Mouse (Mus musculus) lung, embryonic 14.5 days (tissue): ENCODE measurements around the gene Pxk. TPM values are rescaled to one million over a fixed set of nuclear protein-coding genes. Genes with fewer than 3 reads are reported as not detected.

Source experiments
- ATAC-seq: fragments of 200-750 bp; cut with Nextera tagmentation; 2 replicates; pipeline ENCODE4 v1.8.0; 2017; ENCODE audit warnings: mild to moderate bottlenecking, moderate TSS enrichment, moderate library complexity; ENCODE audit not compliant: insufficient read depth
- DNase-seq: peaks from one replicate; pipeline ENCODE4 v3.0.0-alpha.2; 2015
- H3K27ac ChIP-seq: fragments of 300-500 bp; sonication (generic); 2 replicates; pipeline ENCODE4 v1.5.1; 2014; ENCODE audit warnings: low read depth, mild to moderate bottlenecking, moderate library complexity
- H3K27me3 ChIP-seq: fragments of 300-500 bp; sonication (generic); 2 replicates; pipeline ENCODE4 v1.6.1; 2014; ENCODE audit warnings: low read length, control low read depth; ENCODE audit not compliant: insufficient read depth
- H3K36me3 ChIP-seq: fragments of 300-500 bp; sonication (generic); 2 replicates; pipeline ENCODE4 v1.6.1; 2014; ENCODE audit warnings: control low read depth; ENCODE audit not compliant: insufficient read depth
- H3K4me1 ChIP-seq: fragments of 300-500 bp; sonication (generic); 2 replicates; pipeline ENCODE4 v1.6.1; 2014; ENCODE audit warnings: antibody characterized with exemption, control low read depth; ENCODE audit not compliant: insufficient read depth
- H3K4me2 ChIP-seq: fragments of 300-500 bp; sonication (generic); 2 replicates; pipeline ENCODE4 v1.6.1; 2014; ENCODE audit warnings: mild to moderate bottlenecking
- H3K4me3 ChIP-seq: fragments of 300-500 bp; sonication (generic); 2 replicates; pipeline ENCODE4 v1.5.1; 2014; ENCODE audit warnings: low read depth, low read length
- H3K9ac ChIP-seq: fragments of 300-500 bp; sonication (generic); 2 replicates; pipeline ENCODE4 v1.6.1; 2014
- H3K9me3 ChIP-seq: fragments of 300-500 bp; sonication (generic); 2 replicates; pipeline ENCODE4 v1.6.1; 2016; ENCODE audit warnings: low read depth, low read length, control low read depth
- CTCF ChIP-seq: IDR thresholded peaks from 2 replicates; pipeline ENCODE4 v1.5.1; 2016; ENCODE audit warnings: antibody characterized with exemption, low read depth
- WGBS: fragments of 180-500 bp; shearing (Covaris S2); extraction: QIAGEN DNeasy Blood & Tissue Kit; methylation state at CpG from one replicate; pipeline ENCODE4 v1.1.7; 2014; 5-methylcytosine and 5-hydroxymethylcytosine counted together
- polyA plus RNA-seq: library from polyadenylated mRNA; unstranded; fragments of >200 nt; fragmentation: Nextera tagmentation; extraction: Ambion mirVana; gene quantifications from 2 replicates; pipeline ENCODE4 v1.2.1, GENCODE M21; 2014

Gene Pxk
- polyA plus RNA-seq, 1 experiment from 2014 or later: 31.2 TPM

DNA sequence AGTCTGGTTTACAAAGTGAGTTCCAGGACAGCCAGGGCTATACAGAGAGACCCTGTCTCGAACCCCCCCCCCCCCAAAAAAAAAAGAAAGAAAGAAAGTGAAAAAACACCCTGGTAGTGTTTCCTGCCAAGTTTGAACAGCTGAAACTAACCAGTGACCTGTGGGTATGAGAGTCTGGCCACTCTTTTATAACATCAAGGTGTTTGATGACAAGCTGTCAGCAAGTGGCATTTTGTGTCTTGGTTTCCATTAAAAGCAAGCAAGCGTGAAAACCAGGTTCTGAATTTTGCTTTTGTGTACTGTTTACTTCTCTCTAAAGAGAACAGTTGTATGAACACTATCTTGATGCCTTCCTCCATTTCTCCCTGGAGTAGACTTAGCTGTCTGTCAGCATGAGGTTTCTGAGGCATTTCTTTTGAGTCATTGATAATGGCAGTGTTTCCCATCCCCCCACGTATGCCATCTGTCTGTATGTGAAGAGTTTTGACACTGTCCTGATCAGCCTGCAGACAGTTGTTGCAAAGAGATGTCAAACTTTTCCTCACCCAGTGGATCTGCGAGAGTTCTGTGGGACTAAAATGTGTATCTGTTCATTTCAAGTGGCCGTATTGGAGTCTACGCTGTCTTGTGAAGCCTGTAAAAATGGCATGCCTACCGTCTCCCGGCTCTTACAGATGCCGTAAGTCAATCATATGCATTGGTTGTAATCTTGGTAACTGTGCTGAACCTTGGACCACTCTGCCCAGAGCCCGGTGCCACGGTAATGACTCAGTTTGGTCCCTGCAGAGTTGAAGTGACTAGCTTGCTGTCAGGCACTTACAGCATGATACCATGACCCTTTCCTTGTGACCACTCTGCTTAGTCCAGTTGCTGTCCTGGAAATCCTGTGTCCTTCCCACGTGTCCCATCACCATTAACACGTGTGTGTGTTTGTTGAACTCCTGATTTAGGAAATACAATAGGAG lies 47.9 kb downstream of the Pxk start:
- H3K27ac ChIP-seq: no peak overlapping the region
- 80% methylated on average over 13 of the region's 13 CpGs for WGBS
- no peak overlapping the region for H3K4me3 ChIP-seq
- H3K4me1 ChIP-seq: no peaks in the 10 kb centered on the region
- H3K9me3 ChIP-seq: no peaks in the 10 kb centered on the region
- H3K4me2 ChIP-seq: no peak overlapping the region
- peaks cover 22% of the 10 kb centered on the region for H3K36me3 ChIP-seq
- H3K9ac ChIP-seq: no peak overlapping the region
- DNase-seq (no peak), ATAC-seq (no peak)
- TF ChIP-seq CTCF: no peak
- H3K27me3 ChIP-seq: no peaks in the 10 kb centered on the region

DNA sequence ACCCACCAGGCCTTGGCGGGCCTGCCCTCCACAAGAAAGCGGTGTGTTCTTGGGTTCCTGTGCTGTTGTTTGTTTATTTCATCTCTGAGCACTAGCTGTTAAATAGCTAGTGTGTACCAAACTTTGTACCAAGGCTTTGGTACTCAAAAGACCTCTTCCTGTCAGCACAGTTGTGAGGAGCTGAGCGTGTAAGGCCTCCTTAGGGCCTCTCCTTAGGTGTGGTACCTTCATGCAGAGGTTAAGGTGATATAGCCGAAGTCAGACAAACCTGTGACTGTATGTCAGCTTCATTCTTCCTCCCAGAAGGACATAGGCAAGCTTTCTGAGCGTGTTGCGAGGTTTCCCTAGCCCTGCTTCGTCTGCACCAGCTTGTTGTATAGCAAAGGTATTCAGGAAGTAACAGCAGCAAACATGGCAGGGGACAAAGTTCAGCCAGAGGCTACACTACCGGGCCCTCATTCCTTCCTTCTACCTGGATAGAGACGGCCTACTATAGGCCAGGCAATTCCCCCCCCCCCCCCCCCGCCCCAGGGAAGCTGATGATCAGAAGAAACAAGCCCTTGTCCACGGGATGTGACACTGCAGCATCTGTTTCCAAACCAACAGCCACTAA lies 48.7 kb downstream of the Pxk start:
- peaks cover 15% of the 10 kb centered on the region; the same call in 1 of the 2 replicates for H3K36me3 ChIP-seq
- H3K4me3 ChIP-seq: no peak overlapping the region
- no peak for TF ChIP-seq CTCF
- DNase-seq: no peak
- no peaks in the 10 kb centered on the region for H3K9me3 ChIP-seq
- H3K4me2 ChIP-seq: no peak overlapping the region
- 79% methylated on average over 10 of the region's 11 CpGs for WGBS
- H3K4me1 ChIP-seq: no peaks in the 10 kb centered on the region
- no peak overlapping the region for H3K9ac ChIP-seq
- ATAC-seq: no peak
- no peak overlapping the region for H3K27ac ChIP-seq
- no peaks in the 10 kb centered on the region for H3K27me3 ChIP-seq

DNA sequence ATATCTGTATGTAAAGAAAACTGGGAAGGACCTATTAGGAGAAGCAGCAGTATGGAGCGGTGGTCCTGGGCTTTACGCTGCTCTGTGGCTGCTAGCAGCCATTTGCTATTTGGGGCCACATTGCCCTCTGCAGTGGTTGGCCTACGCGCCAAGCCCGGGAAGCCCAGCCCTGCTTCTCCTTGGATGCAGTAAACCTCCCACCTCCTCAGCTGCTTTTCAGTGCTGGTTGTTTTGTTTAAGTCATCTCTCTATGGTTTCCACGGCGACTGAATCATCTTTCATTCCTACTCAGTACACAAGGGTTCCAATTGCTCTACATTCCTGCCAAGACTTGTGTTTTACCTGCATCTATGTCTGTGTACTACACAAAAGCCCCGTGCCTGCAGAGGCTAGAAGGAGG lies 50.8 kb downstream of the Pxk start:
- H3K27ac ChIP-seq: no peak overlapping the region
- H3K4me1 ChIP-seq: no peaks in the 10 kb centered on the region
- no peak for TF ChIP-seq CTCF
- 83% methylated on average over 8 of the region's 8 CpGs for WGBS
- H3K4me2 ChIP-seq: no peak overlapping the region
- no peak overlapping the region for H3K4me3 ChIP-seq
- DNase-seq (no peak), ATAC-seq (no peak)
- H3K9me3 ChIP-seq: no peaks in the 10 kb centered on the region
- H3K36me3 ChIP-seq: peaks cover 11% of the 10 kb centered on the region; the same call in 1 of the 2 replicates
- H3K27me3 ChIP-seq: no peaks in the 10 kb centered on the region
- no peak overlapping the region for H3K9ac ChIP-seq

DNA sequence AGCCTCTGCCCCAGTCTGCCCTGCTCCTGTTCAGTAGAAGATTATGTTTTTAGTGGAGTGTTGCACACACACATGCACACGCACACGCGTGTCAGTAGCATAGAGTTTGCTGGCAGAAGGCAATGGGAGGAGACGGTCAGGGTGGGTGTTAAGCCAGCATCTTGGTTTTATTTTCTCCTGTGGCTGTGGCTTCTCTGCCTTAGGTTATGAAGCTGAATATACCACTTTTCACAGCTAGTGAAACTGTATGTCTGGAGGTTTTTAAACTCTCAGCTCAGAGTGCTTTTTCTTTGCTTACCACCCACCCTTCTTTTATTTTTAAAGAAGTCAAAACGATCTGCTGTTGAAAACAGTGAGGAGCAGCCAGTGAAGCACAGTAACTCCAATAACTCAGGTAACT lies 53.7 kb downstream of the Pxk start:
- DNase-seq (no peak), ATAC-seq (no peak)
- WGBS: 91% methylated on average over 5 of the region's 5 CpGs
- no peaks in the 10 kb centered on the region for H3K4me1 ChIP-seq
- H3K4me2 ChIP-seq: no peak overlapping the region
- no peaks in the 10 kb centered on the region for H3K27me3 ChIP-seq
- no peaks in the 10 kb centered on the region for H3K9me3 ChIP-seq
- H3K36me3 ChIP-seq: 0 out of 2 replicates have a peak, but pooled peaks cover 7% of the 10 kb centered on the region
- no peak overlapping the region for H3K9ac ChIP-seq
- TF ChIP-seq CTCF: no peak
- H3K4me3 ChIP-seq: no peak overlapping the region
- no peak overlapping the region for H3K27ac ChIP-seq

DNA sequence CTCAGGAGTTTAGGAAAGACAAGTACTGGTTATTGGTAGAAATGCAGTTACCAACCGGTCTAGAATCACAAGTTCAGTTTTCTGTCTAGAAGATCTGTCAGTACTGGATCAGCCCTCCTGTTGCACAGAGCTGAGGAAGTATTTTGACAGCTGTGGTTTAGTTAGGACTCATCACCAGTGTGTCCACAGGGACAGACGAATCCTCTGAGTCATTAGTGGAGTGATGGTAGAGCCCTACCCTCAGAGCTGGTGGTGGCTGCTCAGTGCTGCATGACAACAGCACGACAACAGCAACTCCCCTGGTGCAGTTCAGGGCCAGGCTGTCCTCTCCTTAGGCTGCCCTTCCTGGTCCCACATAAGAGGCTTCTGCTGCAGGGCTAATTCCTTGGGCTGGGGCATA lies 56.1 kb downstream of the Pxk start:
- no peak for ATAC-seq
- 75% methylated on average over 3 of the region's 3 CpGs for WGBS
- Histone ChIP-seq H3K27me3 (no peaks in the 10 kb centered on the region), H3K9me3 (no peaks in the 10 kb centered on the region), H3K4me2 (no peak overlapping the region), H3K4me1 (no peaks in the 10 kb centered on the region), H3K9ac (no peak overlapping the region), H3K36me3 (0 out of 2 replicates have a peak, but pooled peaks cover 7% of the 10 kb centered on the region), H3K4me3 (no peak overlapping the region), H3K27ac (no peak overlapping the region)
- no peak for DNase-seq
- no peak for TF ChIP-seq CTCF

DNA sequence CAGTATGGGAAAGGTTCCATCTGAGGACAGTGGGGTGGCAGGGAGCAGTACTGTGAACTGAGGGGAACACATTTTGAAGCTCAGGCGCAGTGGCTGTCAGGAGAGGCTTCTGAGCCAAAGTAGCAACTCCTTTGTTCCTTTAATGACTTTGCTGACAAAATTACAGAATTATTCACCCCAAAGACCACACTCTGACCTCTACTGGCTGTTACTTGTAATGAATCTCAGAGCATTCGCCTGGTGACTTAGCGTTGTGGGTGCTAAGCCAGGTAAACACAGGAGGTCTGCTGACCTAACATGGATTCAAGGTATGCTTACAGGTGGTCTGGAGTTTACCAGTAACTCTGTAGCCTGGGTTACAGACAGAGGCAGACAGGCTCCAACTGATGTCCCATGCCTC lies 58.9 kb downstream of the Pxk start:
- no peak overlapping the region for H3K27ac ChIP-seq
- H3K4me3 ChIP-seq: no peak overlapping the region
- TF ChIP-seq CTCF: peak; percentile 52
- ATAC-seq: no peak
- 23% methylated on average over 3 of the region's 3 CpGs for WGBS
- H3K4me2 ChIP-seq: no peak overlapping the region
- H3K27me3 ChIP-seq: no peaks in the 10 kb centered on the region
- peaks cover 17% of the 10 kb centered on the region for H3K36me3 ChIP-seq
- DNase-seq: peak; percentile 50
- H3K9ac ChIP-seq: no peak overlapping the region
- H3K9me3 ChIP-seq: no peaks in the 10 kb centered on the region
- no peaks in the 10 kb centered on the region for H3K4me1 ChIP-seq

DNA sequence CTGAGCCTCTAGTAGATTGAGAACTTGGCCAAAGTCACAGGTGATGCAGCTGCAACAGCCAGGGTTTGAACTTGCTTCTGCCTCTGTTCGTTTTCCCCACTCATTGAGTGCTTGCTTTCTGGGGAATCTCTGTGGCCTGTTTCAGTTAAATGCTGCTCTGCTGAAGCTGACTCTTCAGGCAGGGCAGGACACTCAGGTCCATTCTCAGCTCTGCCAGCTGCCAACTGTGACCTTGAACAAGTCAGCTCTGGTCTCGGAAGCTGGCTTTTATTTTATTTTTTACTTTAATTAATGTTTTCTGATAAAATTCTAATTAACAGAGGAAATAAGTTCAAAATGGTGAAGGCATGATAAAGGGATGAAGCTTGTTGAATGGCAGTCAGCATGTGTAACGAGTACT lies 60.7 kb downstream of the Pxk start:
- DNase-seq (no peak), ATAC-seq (no peak)
- Histone ChIP-seq H3K27ac (no peak overlapping the region), H3K4me3 (no peak overlapping the region), H3K4me1 (no peaks in the 10 kb centered on the region), H3K36me3 (peaks cover 29% of the 10 kb centered on the region), H3K9me3 (no peaks in the 10 kb centered on the region), H3K4me2 (no peak overlapping the region), H3K27me3 (no peaks in the 10 kb centered on the region), H3K9ac (no peak overlapping the region)
- WGBS: 81% methylated on average over 3 of the region's 3 CpGs
- TF ChIP-seq CTCF: no peak
